Mouse (Mus musculus) heart, embryonic 13.5 days (tissue): Measurements from ENCODE around the gene Mmp17. TPM values are rescaled to one million over a fixed set of nuclear protein-coding genes. Genes with fewer than 3 reads are reported as not detected.

Source experiments
- ATAC-seq: fragments of 200-750 bp; cut with Nextera tagmentation; 2 replicates; pipeline ENCODE4 v1.8.0; 2017; ENCODE audit warnings: moderate TSS enrichment; ENCODE audit not compliant: insufficient number of reproducible peaks, low FRiP score, low TSS enrichment; ENCODE audit errors: extremely low read depth
- H3K27ac ChIP-seq: fragments of 300-500 bp; sonication (generic); replicated peaks from 2 replicates; pipeline ENCODE4 v1.5.1; 2015; ENCODE audit warnings: moderate library complexity, mild to moderate bottlenecking, inconsistent platforms
- H3K27me3 ChIP-seq: fragments of 300-500 bp; sonication (generic); replicated peaks from 2 replicates; pipeline ENCODE4 v1.6.1; 2015; ENCODE audit warnings: mild to moderate bottlenecking, inconsistent platforms
- H3K36me3 ChIP-seq: fragments of 300-500 bp; sonication (generic); 2 replicates; pipeline ENCODE4 v1.6.1; 2015; ENCODE audit warnings: mild to moderate bottlenecking, inconsistent platforms
- H3K4me1 ChIP-seq: fragments of 300-500 bp; sonication (generic); 2 replicates; pipeline ENCODE4 v1.6.1; 2015; ENCODE audit warnings: inconsistent platforms
- H3K4me2 ChIP-seq: fragments of 300-500 bp; sonication (generic); 2 replicates; pipeline ENCODE4 v1.6.1; 2015; ENCODE audit warnings: inconsistent platforms, mild to moderate bottlenecking, moderate library complexity
- H3K4me3 ChIP-seq: fragments of 300-500 bp; sonication (generic); 2 replicates; pipeline ENCODE4 v1.5.1; 2015; ENCODE audit warnings: moderate library complexity, mild to moderate bottlenecking, inconsistent platforms
- H3K9ac ChIP-seq: fragments of 300-500 bp; sonication (generic); 2 replicates; pipeline ENCODE4 v1.6.1; 2015; ENCODE audit warnings: inconsistent platforms, mild to moderate bottlenecking, moderate library complexity
- H3K9me3 ChIP-seq: fragments of 300-500 bp; sonication (generic); 2 replicates; pipeline ENCODE4 v1.6.1; 2016; ENCODE audit warnings: inconsistent platforms
- WGBS: fragments of 180-500 bp; shearing (Covaris S2); methylation state at CpG from one replicate; pipeline ENCODE4 v1.1.7; 2015; ENCODE audit warnings: mixed read lengths; 5-methylcytosine and 5-hydroxymethylcytosine counted together
- polyA plus RNA-seq: library from polyadenylated mRNA; unstranded; fragments of >200 nt; fragmentation: Nextera tagmentation; extraction: Ambion mirVana; gene quantifications from 2 replicates; pipeline ENCODE4 v1.2.1, GENCODE M21; 2015

Mmp17 gene
- 0.80 and 0.87 TPM in 2 replicates for polyA plus RNA-seq

- WGBS, result 1% methylated on average over 80 of the region's 80 CpGs
- peak; percentile 79 for ATAC-seq
- no peak within 1 kb of the TSS for H3K27ac ChIP-seq
These were observed at the start of gene Mmp17 for GRCm38 (mm10) chr5:129583761-129584582. Gene Mmp17, plus strand, starts transcription at chr5:129584169.

GRCm38 (mm10) chr5:129534500-129534899, 49.5 kb upstream of the Mmp17 start:
- Histone ChIP-seq H3K27ac (peak overlapping the region; percentile 44), H3K36me3 (peaks cover 74% of the 10 kb centered on the region), H3K9ac (no peak overlapping the region), H3K4me3 (no peak overlapping the region), H3K4me2 (no peak overlapping the region), H3K4me1 (peaks cover 31% of the 10 kb centered on the region), H3K27me3 (no peaks in the 10 kb centered on the region), H3K9me3 (no peaks in the 10 kb centered on the region)
- ATAC-seq, result no peak
- WGBS, result 47% methylated on average over 2 of the region's 2 CpGs

More at GRCm38 (mm10) chr5:129583761-129584582, at the start of gene Mmp17:
- Histone ChIP-seq H3K27me3 (peaks cover 87% of the 10 kb centered on the region), H3K9me3 (no peaks in the 10 kb centered on the region), H3K4me1 (peaks cover 27% of the 10 kb centered on the region), H3K4me2 (peak within 1 kb of the TSS; percentile 100), H3K36me3 (no peaks in the 10 kb centered on the region), H3K9ac (peak within 1 kb of the TSS; percentile 84), H3K4me3 (peak within 1 kb of the TSS; percentile 77)

GRCm38 (mm10) chr5:129535021-129535420, 48.9 kb upstream of the Mmp17 start:
- Histone ChIP-seq H3K4me2 (no peak overlapping the region), H3K27ac (peak overlapping the region; percentile 43), H3K36me3 (peaks cover 74% of the 10 kb centered on the region), H3K9ac (no peak overlapping the region), H3K4me3 (no peak overlapping the region), H3K4me1 (peaks cover 31% of the 10 kb centered on the region), H3K9me3 (no peaks in the 10 kb centered on the region), H3K27me3 (no peaks in the 10 kb centered on the region)
- WGBS, result 90% methylated on average over 2 of the region's 2 CpGs
- no peak for ATAC-seq

- ATAC-seq, result no peak
- peaks cover 31% of the 10 kb centered on the region for H3K4me1 ChIP-seq
- no peak overlapping the region for H3K4me2 ChIP-seq
- H3K27ac ChIP-seq, result peak overlapping the region; percentile 43; the same call in 1 of the 2 replicates
- H3K9me3 ChIP-seq, result no peaks in the 10 kb centered on the region
- no peaks in the 10 kb centered on the region for H3K27me3 ChIP-seq
- peaks cover 75% of the 10 kb centered on the region for H3K36me3 ChIP-seq
- no peak overlapping the region for H3K4me3 ChIP-seq
- no peak overlapping the region for H3K9ac ChIP-seq
- 68% methylated on average over 3 of the region's 3 CpGs for WGBS
These were observed 48.5 kb upstream of the Mmp17 start for GRCm38 (mm10) chr5:129535431-129535830.

- no peak overlapping the region for H3K4me3 ChIP-seq
- H3K27me3 ChIP-seq, result no peaks in the 10 kb centered on the region
- WGBS, result 79% methylated on average over 4 of the region's 4 CpGs
- no peak overlapping the region for H3K27ac ChIP-seq
- H3K4me1 ChIP-seq, result peaks cover 24% of the 10 kb centered on the region
- no peak overlapping the region for H3K4me2 ChIP-seq
- H3K9ac ChIP-seq, result no peak overlapping the region
- H3K9me3 ChIP-seq, result no peaks in the 10 kb centered on the region
- H3K36me3 ChIP-seq, result peaks cover 79% of the 10 kb centered on the region
- ATAC-seq, result no peak
These were observed 45.1 kb upstream of the Mmp17 start for GRCm38 (mm10) chr5:129538826-129539225.

- WGBS, result 86% methylated on average over 3 of the region's 3 CpGs
- Histone ChIP-seq H3K4me1 (no peaks in the 10 kb centered on the region), H3K9me3 (no peaks in the 10 kb centered on the region), H3K4me2 (no peak overlapping the region), H3K36me3 (peaks cover 85% of the 10 kb centered on the region), H3K27ac (no peak overlapping the region), H3K27me3 (no peaks in the 10 kb centered on the region), H3K4me3 (no peak overlapping the region), H3K9ac (no peak overlapping the region)
- no peak for ATAC-seq
These were observed 41.7 kb upstream of the Mmp17 start for GRCm38 (mm10) chr5:129542236-129542635.

GRCm38 (mm10) chr5:129545787-129546186, 38.2 kb upstream of the Mmp17 start:
- H3K9me3 ChIP-seq, result no peaks in the 10 kb centered on the region
- H3K27me3 ChIP-seq, result no peaks in the 10 kb centered on the region
- no peak overlapping the region for H3K4me2 ChIP-seq
- H3K36me3 ChIP-seq, result peaks cover 99% of the 10 kb centered on the region
- no peak overlapping the region for H3K9ac ChIP-seq
- H3K27ac ChIP-seq, result no peak overlapping the region
- no peak overlapping the region for H3K4me3 ChIP-seq
- H3K4me1 ChIP-seq, result no peaks in the 10 kb centered on the region
- no peak for ATAC-seq
- WGBS, result 78% methylated on average over 9 of the region's 9 CpGs

- H3K4me2 ChIP-seq, result no peak overlapping the region
- H3K36me3 ChIP-seq, result peaks cover 99% of the 10 kb centered on the region
- no peak overlapping the region for H3K4me3 ChIP-seq
- WGBS, result 92% methylated on average over 12 of the region's 12 CpGs
- H3K4me1 ChIP-seq, result no peaks in the 10 kb centered on the region
- H3K27me3 ChIP-seq, result no peaks in the 10 kb centered on the region
- no peak overlapping the region for H3K27ac ChIP-seq
- no peak overlapping the region for H3K9ac ChIP-seq
- ATAC-seq, result no peak
- no peaks in the 10 kb centered on the region for H3K9me3 ChIP-seq
These were observed 34.3 kb upstream of the Mmp17 start for GRCm38 (mm10) chr5:129549716-129550115.

GRCm38 (mm10) chr5:129550790-129551189, 33.2 kb upstream of the Mmp17 start:
- Histone ChIP-seq H3K36me3 (peaks cover 100% of the 10 kb centered on the region), H3K4me3 (no peak overlapping the region), H3K9me3 (no peaks in the 10 kb centered on the region), H3K4me1 (no peaks in the 10 kb centered on the region), H3K27ac (no peak overlapping the region), H3K9ac (no peak overlapping the region), H3K27me3 (no peaks in the 10 kb centered on the region), H3K4me2 (no peak overlapping the region)
- no peak for ATAC-seq
- WGBS, result 94% methylated on average over 6 of the region's 6 CpGs

- Histone ChIP-seq H3K4me1 (no peaks in the 10 kb centered on the region), H3K9ac (no peak overlapping the region), H3K9me3 (no peaks in the 10 kb centered on the region), H3K4me2 (no peak overlapping the region), H3K27ac (no peak overlapping the region), H3K36me3 (peaks cover 100% of the 10 kb centered on the region), H3K27me3 (no peaks in the 10 kb centered on the region), H3K4me3 (no peak overlapping the region)
- WGBS, result 92% methylated on average over 2 of the region's 2 CpGs
- no peak for ATAC-seq
These were observed 32.0 kb upstream of the Mmp17 start for GRCm38 (mm10) chr5:129551991-129552390.

GRCm38 (mm10) chr5:129553642-129554041, 30.3 kb upstream of the Mmp17 start:
- WGBS, result 79% methylated on average over 6 of the region's 6 CpGs
- H3K4me2 ChIP-seq, result no peak overlapping the region
- no peak overlapping the region for H3K27ac ChIP-seq
- no peak overlapping the region for H3K4me3 ChIP-seq
- no peak for ATAC-seq
- peaks cover 99% of the 10 kb centered on the region for H3K36me3 ChIP-seq
- H3K27me3 ChIP-seq, result no peaks in the 10 kb centered on the region
- no peak overlapping the region for H3K9ac ChIP-seq
- H3K4me1 ChIP-seq, result no peaks in the 10 kb centered on the region
- H3K9me3 ChIP-seq, result no peaks in the 10 kb centered on the region

- Histone ChIP-seq H3K9ac (no peak overlapping the region), H3K9me3 (no peaks in the 10 kb centered on the region), H3K27ac (no peak overlapping the region), H3K27me3 (no peaks in the 10 kb centered on the region), H3K4me2 (no peak overlapping the region), H3K4me1 (no peaks in the 10 kb centered on the region), H3K4me3 (no peak overlapping the region), H3K36me3 (peaks cover 97% of the 10 kb centered on the region)
- no peak for ATAC-seq
- WGBS, result 78% methylated on average over 5 of the region's 5 CpGs
These were observed 25.4 kb upstream of the Mmp17 start for GRCm38 (mm10) chr5:129558591-129558990.
